Mouse (Mus musculus) C2C12 (cell line): ENCODE data around the gene C2cd2.

ENCODE experiments used
- CTCF ChIP-seq: IDR thresholded peaks from one replicate; pipeline ENCODE4 v1.5.1; 2011; ENCODE audit not compliant: control insufficient read depth, insufficient read depth, insufficient read length
- MAX ChIP-seq: IDR thresholded peaks from one replicate; pipeline ENCODE4 v1.6.1; 2011; ENCODE audit warnings: mild to moderate bottlenecking, control low read depth

DNA sequence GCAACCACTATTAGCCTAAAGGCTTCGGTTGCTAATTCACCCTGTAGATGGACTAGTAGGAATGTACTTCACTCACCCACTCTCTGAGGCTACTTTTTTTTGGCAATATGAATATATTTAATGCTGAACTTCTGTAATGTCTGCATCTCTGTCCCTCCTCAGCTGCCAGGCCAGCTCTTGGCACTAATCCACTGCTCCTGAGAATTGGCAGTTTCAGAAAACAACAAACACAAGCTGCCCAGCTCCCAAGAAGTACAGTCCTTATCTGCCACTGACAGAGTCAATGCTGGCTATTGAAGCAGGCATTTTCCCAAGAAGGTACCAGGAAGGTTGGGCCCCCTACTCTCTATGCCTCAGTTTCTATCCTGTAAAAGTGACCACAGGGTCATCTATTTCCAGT lies 53.0 kb downstream of the C2cd2 start:
- TF ChIP-seq MAX (no peak), CTCF (no peak)
